In the genomic region with DNA sequence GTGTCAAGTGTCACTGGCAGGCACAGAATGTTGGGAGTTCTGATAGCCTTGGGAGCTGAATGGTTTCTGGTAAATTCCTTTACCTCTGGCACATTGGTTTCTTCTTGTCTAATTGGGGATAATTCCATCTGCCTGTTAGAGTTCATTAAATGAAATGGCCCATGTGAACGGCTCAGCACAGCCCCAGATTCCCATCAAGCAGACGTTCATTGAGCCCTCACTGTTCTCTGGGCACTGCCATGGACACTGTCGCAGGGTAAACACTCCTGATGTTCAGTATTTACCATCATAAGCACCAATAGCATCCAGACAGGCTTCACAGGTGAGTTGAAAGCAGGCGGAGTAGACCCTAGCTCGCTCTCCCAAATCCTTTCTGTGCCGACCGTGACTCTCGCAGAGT, we compare ENCODE assay signal across 17 mouse cellular contexts. TPM values are rescaled to one million over a fixed set of nuclear protein-coding genes. Genes with fewer than 3 reads are reported as not detected.
DNase-seq lines count a peak whose midpoint lies in the region; ATAC-seq and TF ChIP-seq lines count a peak whose summit lies in the region.
"Had no signal": no experiment of that assay in that cellular context is flagged by ENCODE, and none has a peak within 500 bp of the region (broad histone marks: within the 10 kb centered on the region; RNA-seq: fewer than 3 reads in every experiment).

No protein-coding gene starts in this region.

- 60% methylated on average over 8 of the region's 8 CpGs for WGBS in forebrain, embryonic 13.5 days
- 78% methylated on average over 8 of the region's 8 CpGs for WGBS in limb, embryonic 11.5 days
- WGBS in neural tube, embryonic 15.5 days: 63% methylated on average over 8 of the region's 8 CpGs
- 94% methylated on average over 8 of the region's 8 CpGs for WGBS in thymus, adult 2 months

- H3K9ac ChIP-seq in forebrain, embryonic 13.5 days: no peak overlapping the region
- H3K9ac ChIP-seq in limb, embryonic 11.5 days (ENCODE audit: low read length): no peak overlapping the region
- H3K9ac ChIP-seq in neural tube, embryonic 15.5 days (replicated peaks): no peak overlapping the region
- H3K9ac ChIP-seq: embryonic facial prominence, embryonic 15.5 days; heart, embryonic 13.5 days; liver, embryonic 13.5 days had no signal

- peaks cover 8% of the 10 kb centered on the region; the same call in 1 of the 2 replicates for H3K36me3 ChIP-seq in forebrain, embryonic 13.5 days (ENCODE audit: poor library complexity, severe bottlenecking)
- no peaks in the 10 kb centered on the region for H3K36me3 ChIP-seq in limb, embryonic 11.5 days (ENCODE audit: control insufficient read depth, insufficient read depth, low read length)
- H3K36me3 ChIP-seq in neural tube, embryonic 15.5 days: peaks cover 7% of the 10 kb centered on the region; the same call in 1 of the 2 replicates
- H3K36me3 ChIP-seq in thymus, adult 2 months (ENCODE audit: control insufficient read depth, insufficient read depth, low read length): no peaks in the 10 kb centered on the region

- ATAC-seq in forebrain, embryonic 13.5 days: 0 out of 2 replicates have a peak, but pooled peaks have one; percentile 38
- no peak for ATAC-seq in limb, embryonic 11.5 days (ENCODE audit: insufficient number of reproducible peaks, low FRiP score, low TSS enrichment, low read depth)
- peak; percentile 61 for ATAC-seq in neural tube, embryonic 15.5 days (ENCODE audit: low FRiP score)
- ATAC-seq: lung, postnatal 0 days had no signal

- no peak for DNase-seq in layer of hippocampus, adult 2 months (ENCODE audit: low spot score in 2 of 2)
- DNase-seq in layer of hippocampus, adult 18-20 months (ENCODE audit: low spot score in 2 of 2): no peak
- no peak for DNase-seq in limb, embryonic 11.5 days (ENCODE audit: low spot score)
- no peak for DNase-seq in kidney, postnatal 4 days
- DNase-seq in thymus, adult 2 months: no peak
- DNase-seq: cerebellum, adult 11-12 months; gastrocnemius, postnatal 36 days; kidney, adult 9 months; liver, embryonic 13.5 days; right cerebral cortex, postnatal 4 days had no signal

- peaks cover 59% of the 10 kb centered on the region for H3K4me1 ChIP-seq in forebrain, embryonic 13.5 days
- H3K4me1 ChIP-seq in limb, embryonic 11.5 days (ENCODE audit: control insufficient read depth, insufficient read depth, low read length): peaks cover 32% of the 10 kb centered on the region
- H3K4me1 ChIP-seq in neural tube, embryonic 15.5 days: peaks cover 57% of the 10 kb centered on the region
- H3K4me1 ChIP-seq in thymus, adult 2 months (replicated peaks; ENCODE audit: control insufficient read depth, insufficient read depth, low read length): peaks cover 6% of the 10 kb centered on the region

- H3K27ac ChIP-seq in layer of hippocampus, adult 2 months: peak overlapping the region; percentile 78
- H3K27ac ChIP-seq in forebrain, embryonic 13.5 days: peak overlapping the region; percentile 57; the same call in 1 of the 2 replicates
- peak overlapping the region; percentile 51 for H3K27ac ChIP-seq in limb, embryonic 11.5 days (replicated peaks; ENCODE audit: low read depth, low read length)
- H3K27ac ChIP-seq in neural tube, embryonic 15.5 days (replicated peaks): peak overlapping the region; percentile 82
- no peak overlapping the region for H3K27ac ChIP-seq in thymus, adult 2 months (ENCODE audit: control insufficient read depth, insufficient read depth, low read length)
- H3K27ac ChIP-seq: embryonic facial prominence, embryonic 15.5 days; heart, embryonic 13.5 days; liver, embryonic 13.5 days had no signal

- H3K27me3 ChIP-seq in forebrain, embryonic 13.5 days: no peaks in the 10 kb centered on the region
- no peaks in the 10 kb centered on the region for H3K27me3 ChIP-seq in limb, embryonic 11.5 days (ENCODE audit: control insufficient read depth, insufficient read depth, low read length)
- no peaks in the 10 kb centered on the region for H3K27me3 ChIP-seq in neural tube, embryonic 15.5 days (replicated peaks)
- H3K27me3 ChIP-seq in thymus, adult 2 months (ENCODE audit: control insufficient read depth, insufficient read depth, low read length): no peaks in the 10 kb centered on the region
- H3K27me3 ChIP-seq: embryonic facial prominence, embryonic 15.5 days; heart, embryonic 13.5 days; liver, embryonic 13.5 days had no signal

- H3K4me2 ChIP-seq in forebrain, embryonic 13.5 days: peak overlapping the region; percentile 4; the same call in 1 of the 2 replicates
- no peak overlapping the region for H3K4me2 ChIP-seq in limb, embryonic 11.5 days (ENCODE audit: low read depth, severe bottlenecking)
- H3K4me2 ChIP-seq in neural tube, embryonic 15.5 days: no peak overlapping the region
- H3K4me2 ChIP-seq: embryonic facial prominence, embryonic 15.5 days; heart, embryonic 13.5 days; liver, embryonic 13.5 days had no signal

- no peak for TF ChIP-seq CTCF in layer of hippocampus, adult 2 months (conservative IDR thresholded peaks at IDR 0.05)
- no peak for TF ChIP-seq CTCF in thymus, adult 2 months (IDR thresholded peaks at IDR 0.05; ENCODE audit: borderline replicate concordance, control insufficient read depth, extremely low read depth, insufficient read depth, low read length, poor library complexity)

- no peak overlapping the region for H3K4me3 ChIP-seq in layer of hippocampus, adult 2 months
- no peak overlapping the region for H3K4me3 ChIP-seq in forebrain, embryonic 13.5 days
- no peak overlapping the region for H3K4me3 ChIP-seq in limb, embryonic 11.5 days (ENCODE audit: low read depth, low read length)
- no peak overlapping the region for H3K4me3 ChIP-seq in neural tube, embryonic 15.5 days (replicated peaks)
- no peak overlapping the region for H3K4me3 ChIP-seq in thymus, adult 2 months (ENCODE audit: control insufficient read depth, insufficient read depth, low read length)
- H3K4me3 ChIP-seq: embryonic facial prominence, embryonic 15.5 days; heart, embryonic 13.5 days; liver, embryonic 13.5 days had no signal

- no peaks in the 10 kb centered on the region for H3K9me3 ChIP-seq in forebrain, embryonic 13.5 days (replicated peaks)
- H3K9me3 ChIP-seq in limb, embryonic 11.5 days (ENCODE audit: control insufficient read depth, low read length): no peaks in the 10 kb centered on the region
- no peaks in the 10 kb centered on the region for H3K9me3 ChIP-seq in neural tube, embryonic 15.5 days (replicated peaks)
- H3K9me3 ChIP-seq: embryonic facial prominence, embryonic 15.5 days; heart, embryonic 13.5 days; liver, embryonic 13.5 days had no signal

- TF ChIP-seq POLR2A in thymus, adult 2 months (IDR thresholded peaks at IDR 0.05; ENCODE audit: control insufficient read depth, extremely low read depth, insufficient read depth, low read length, poor library complexity): no peak

RNA-seq across cellular contexts. Expression of a gene that starts 18.5 kb away (rescaled TPM):
- under 1 TPM; 0.54 to 0.71 TPM for total RNA-seq in layer of hippocampus, adult 2 months (2021)
- total RNA-seq in layer of hippocampus, adult 18-20 months (2021): 1 to 10 TPM in 1 of 2 experiments, under 1 TPM in 1; 0.71 to 1.3 TPM
- polyA plus RNA-seq in forebrain, embryonic 13.5 days (2015; fragmentation: Nextera tagmentation; extraction: Ambion mirVana): 3.9 and 4.3 TPM in 2 replicates
- 26.0 and 26.5 TPM in 2 replicates for polyA plus RNA-seq in limb, embryonic 11.5 days (2014; fragmentation: Nextera tagmentation; extraction: Ambion mirVana)
- 5.3 and 7.3 TPM in 2 replicates for polyA plus RNA-seq in neural tube, embryonic 15.5 days (2015; fragmentation: Nextera tagmentation; extraction: Ambion mirVana)
- polyA plus RNA-seq in thymus, adult 2 months (2012; rRNA removed): 6.7 and 7.9 TPM in 2 replicates

RNA-seq across cellular contexts. Expression of a gene that starts 59.2 kb away (rescaled TPM):
- 10 to 100 TPM; 10.7 to 11.7 TPM for total RNA-seq in layer of hippocampus, adult 2 months (2021)
- 1 to 10 TPM; 8.4 to 9.1 TPM for total RNA-seq in layer of hippocampus, adult 18-20 months (2021)
- polyA plus RNA-seq in forebrain, embryonic 13.5 days (2015; fragmentation: Nextera tagmentation; extraction: Ambion mirVana): 8.4 and 12.2 TPM in 2 replicates
- polyA plus RNA-seq in limb, embryonic 11.5 days (2014; fragmentation: Nextera tagmentation; extraction: Ambion mirVana): 18.8 and 22.0 TPM in 2 replicates
- 16.6 and 24.3 TPM in 2 replicates for polyA plus RNA-seq in neural tube, embryonic 15.5 days (2015; fragmentation: Nextera tagmentation; extraction: Ambion mirVana)
- 17.7 and 22.7 TPM in 2 replicates for polyA plus RNA-seq in thymus, adult 2 months (2012; rRNA removed)
- total RNA-seq: common myeloid progenitor, adult 5-6 weeks; megakaryocyte-erythroid progenitor cell, adult 5-6 weeks had no signal
